Mouse (Mus musculus) spleen, postnatal 10 days (tissue): Measurements from ENCODE around the gene Sugp1.
A peak's percentile ranks its signal among the peaks of the same experiment; 100 is the strongest.
"Not testable (repeated sequence)": the region's sequence is repeated elsewhere in the genome, so short reads cannot be mapped to it uniquely, and the experiment has no call there.

Experiments used
- DNase-seq, 2 experiments: peaks; one replicate each; pipeline ENCODE4 v3.0.0; 2021 to 2022; ENCODE audit warnings: low spot score in 2 of 2

Sugp1 gene

GRCm38 (mm10) chr8:70043996-70044395 is 1.4 kb downstream of the Sugp1 start:
- no peak for DNase-seq

GRCm38 (mm10) chr8:70049662-70050061 is 7.0 kb downstream of the Sugp1 start:
- no peak for DNase-seq

- DNase-seq: not testable (repeated sequence)
These were observed 7.8 kb downstream of the Sugp1 start for GRCm38 (mm10) chr8:70050434-70050833.

- no peak for DNase-seq
These were observed 15.1 kb downstream of the Sugp1 start for GRCm38 (mm10) chr8:70057721-70058120.

GRCm38 (mm10) chr8:70071836-70072440 is 29.3 kb downstream of the Sugp1 start:
- DNase-seq: no peak

GRCm38 (mm10) chr8:70072441-70073069 is 29.9 kb downstream of the Sugp1 start, which contains the start of gene Tm6sf2:
Tm6sf2 (plus strand) TSS chr8:70072924.
- peak in 1 of 2 experiments; percentile 26 for DNase-seq

GRCm38 (mm10) chr8:70073120-70073519 is 30.5 kb downstream of the Sugp1 start:
- no peak for DNase-seq

- no peak for DNase-seq
These were observed 31.1 kb downstream of the Sugp1 start for GRCm38 (mm10) chr8:70073682-70074081.

- no peak for DNase-seq
These were observed 39.4 kb downstream of the Sugp1 start for GRCm38 (mm10) chr8:70081976-70082375.

GRCm38 (mm10) chr8:70083285-70083684 is 40.7 kb downstream of the Sugp1 start, which contains the start of gene Hapln4:
Hapln4 (plus strand) TSS chr8:70083457.
- peak in 1 of 2 experiments; percentile 40 for DNase-seq

GRCm38 (mm10) chr8:70084191-70085065 is 41.8 kb downstream of the Sugp1 start:
- no peak for DNase-seq

- DNase-seq: no peak
These were observed 43.5 kb downstream of the Sugp1 start for GRCm38 (mm10) chr8:70086151-70086550.

- DNase-seq: no peak
These were observed 44.6 kb downstream of the Sugp1 start for GRCm38 (mm10) chr8:70087237-70087636.

- DNase-seq: peak in 1 of 2 experiments; percentile 42
These were observed 45.4 kb downstream of the Sugp1 start for GRCm38 (mm10) chr8:70087836-70088650.

- no peak for DNase-seq
These were observed 46.8 kb downstream of the Sugp1 start for GRCm38 (mm10) chr8:70089296-70089960.

- no peak for DNase-seq
These were observed 50.2 kb downstream of the Sugp1 start for GRCm38 (mm10) chr8:70092786-70093185.

- DNase-seq: no peak
These were observed 56.7 kb downstream of the Sugp1 start for GRCm38 (mm10) chr8:70099276-70099675.

GRCm38 (mm10) chr8:70100241-70100640 is 57.6 kb downstream of the Sugp1 start:
- DNase-seq: no peak

GRCm38 (mm10) chr8:70104506-70104905 is 61.9 kb downstream of the Sugp1 start:
- peak; percentile 24 to 68 for DNase-seq

- DNase-seq: no peak
These were observed 62.3 kb downstream of the Sugp1 start for GRCm38 (mm10) chr8:70104922-70105321.

GRCm38 (mm10) chr8:70110451-70110850 is 67.8 kb downstream of the Sugp1 start:
- DNase-seq: no peak
